Mouse (Mus musculus): ENCODE measurements around the gene S100a6.

DNA sequence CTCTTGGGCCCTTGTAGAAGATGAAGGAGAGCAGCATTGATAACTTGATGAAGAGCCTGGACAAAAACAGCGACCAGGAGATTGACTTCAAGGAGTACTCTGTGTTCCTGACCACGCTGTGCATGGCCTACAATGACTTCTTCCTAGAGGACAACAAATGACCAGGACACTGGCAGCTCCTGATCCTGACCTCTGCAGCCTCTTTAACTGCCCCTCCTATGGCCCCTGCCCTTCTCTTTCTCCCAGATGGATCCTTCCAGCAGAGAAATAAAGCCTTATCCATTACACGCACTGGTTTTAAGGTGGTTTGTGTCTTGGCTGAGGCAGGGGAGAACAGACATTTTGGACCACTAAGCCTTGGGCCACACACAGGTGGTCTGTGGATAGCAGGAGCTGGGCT lies 1.2 kb upstream of the S100a6 start:
- TF ChIP-seq MAFK (IDR thresholded peaks at IDR 0.05; ENCODE audit: insufficient read depth, low read depth, low read length), result no peak
- TF ChIP-seq ZC3H11A (IDR thresholded peaks at IDR 0.05; ENCODE audit: borderline replicate concordance, low read depth, low read length), result no peak
- TF ChIP-seq CHD2 (IDR thresholded peaks at IDR 0.05; ENCODE audit: low read depth, low read length), result no peak
- no peak for TF ChIP-seq ZNF384 (IDR thresholded peaks at IDR 0.05; ENCODE audit: low read depth, low read length)
- no peak for TF ChIP-seq HCFC1 (IDR thresholded peaks at IDR 0.05; ENCODE audit: borderline replicate concordance, insufficient read depth, low read length)

Data from ES-E14 (cell line).